Mouse (Mus musculus): ENCODE results near the gene Adcy9. TPM values are rescaled to one million over a fixed set of nuclear protein-coding genes. Genes with fewer than 3 reads are reported as not detected.

Adcy9 gene
- polyA plus RNA-seq, 1 experiment from 2014 or later = 0.57 TPM

DNA sequence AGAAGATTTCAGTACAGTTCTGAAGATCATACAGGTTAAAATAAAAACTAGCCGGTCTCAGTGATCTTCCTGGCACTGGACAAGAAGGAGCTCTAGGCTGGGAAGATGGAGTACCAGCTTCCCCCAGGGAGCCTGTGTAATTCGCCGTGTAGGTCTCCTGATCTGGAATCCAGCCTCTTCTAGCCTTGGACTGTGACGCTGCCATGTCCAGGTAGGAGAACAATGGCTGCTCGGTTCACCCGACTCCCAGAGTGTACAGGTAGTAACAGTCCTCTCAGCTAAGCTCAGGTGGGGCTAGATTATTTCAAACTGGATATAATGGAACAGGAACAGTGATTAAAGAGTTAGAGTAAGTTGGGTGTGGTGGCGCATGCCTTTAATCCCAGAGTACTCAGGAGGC is 120.0 kb downstream of the Adcy9 start:
- no peaks in the 10 kb centered on the region for H3K4me1 ChIP-seq
- no peaks in the 10 kb centered on the region for H3K9me3 ChIP-seq
- no peak overlapping the region for H3K27ac ChIP-seq (replicated peaks)
- H3K4me3 ChIP-seq = no peak overlapping the region
- no peaks in the 10 kb centered on the region for H3K27me3 ChIP-seq (replicated peaks; ENCODE audit: low read depth, poor library complexity, severe bottlenecking)
- no peak for DNase-seq (ENCODE audit: low spot score)
- WGBS = 89% methylated on average over 7 of the region's 7 CpGs
- no peaks in the 10 kb centered on the region for H3K36me3 ChIP-seq (replicated peaks)

- no peak overlapping the region for H3K4me3 ChIP-seq
- no peak for DNase-seq (ENCODE audit: low spot score)
These were observed 127.0 kb downstream of the Adcy9 start for GRCm38 (mm10) chr16:4293259-4293658.

DNA sequence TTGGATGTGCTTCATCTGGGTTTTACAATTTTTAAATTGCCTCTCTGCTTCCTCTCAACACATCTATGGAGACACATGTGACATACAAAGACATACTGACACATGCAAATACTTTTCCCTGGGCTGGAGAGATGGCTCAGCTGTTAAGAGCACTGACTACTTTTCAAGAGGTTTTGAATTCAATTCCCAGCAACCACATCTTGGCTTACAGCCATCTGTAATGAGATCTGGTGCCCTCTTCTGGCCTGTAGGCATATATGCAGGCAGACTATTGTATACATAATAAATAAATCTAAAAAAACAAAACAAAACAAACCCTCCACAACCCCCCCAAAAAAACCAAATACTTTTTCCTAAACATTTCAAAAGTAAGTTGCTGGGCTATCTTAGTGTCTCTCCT is 130.8 kb downstream of the Adcy9 start:
- no peaks in the 10 kb centered on the region for H3K36me3 ChIP-seq (replicated peaks)
- no peaks in the 10 kb centered on the region for H3K4me1 ChIP-seq
- H3K4me3 ChIP-seq = no peak overlapping the region
- H3K9me3 ChIP-seq = no peaks in the 10 kb centered on the region
- DNase-seq (ENCODE audit: low spot score) = no peak
- H3K27me3 ChIP-seq (replicated peaks; ENCODE audit: low read depth, poor library complexity, severe bottlenecking) = no peaks in the 10 kb centered on the region
- no peak overlapping the region for H3K27ac ChIP-seq (replicated peaks)

More at GRCm38 (mm10) chr16:4293259-4293658, 127.0 kb downstream of the Adcy9 start:
- Histone ChIP-seq H3K36me3 (replicated peaks) (no peaks in the 10 kb centered on the region), H3K27me3 (replicated peaks; ENCODE audit: low read depth, poor library complexity, severe bottlenecking) (no peaks in the 10 kb centered on the region), H3K9me3 (no peaks in the 10 kb centered on the region), H3K27ac (replicated peaks) (no peak overlapping the region), H3K4me1 (no peaks in the 10 kb centered on the region)
- 82% methylated on average over 3 of the region's 3 CpGs for WGBS

DNA sequence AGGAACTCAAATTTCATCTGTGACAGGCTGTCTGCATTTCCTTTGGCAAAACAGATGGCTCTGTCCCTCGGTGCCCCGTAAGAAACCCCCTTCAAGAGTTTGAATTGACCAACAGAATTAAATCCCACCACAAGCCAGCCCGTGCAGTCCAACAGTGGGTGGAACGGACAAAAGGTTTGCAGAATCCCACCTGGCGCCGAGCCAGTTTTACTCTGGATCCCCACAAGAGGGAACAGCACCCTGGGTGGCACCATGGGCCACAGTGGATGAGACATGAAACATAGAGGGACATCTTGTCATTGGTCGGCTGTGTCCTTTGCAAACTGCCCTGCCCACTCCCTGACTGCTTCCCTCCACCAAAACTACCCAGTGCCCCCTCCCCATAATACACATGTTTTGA is 133.7 kb downstream of the Adcy9 start:
- no peak overlapping the region for H3K4me3 ChIP-seq
- H3K27ac ChIP-seq (replicated peaks) = no peak overlapping the region
- H3K27me3 ChIP-seq (replicated peaks; ENCODE audit: low read depth, poor library complexity, severe bottlenecking) = no peaks in the 10 kb centered on the region
- no peak for DNase-seq (ENCODE audit: low spot score)
- no peaks in the 10 kb centered on the region for H3K9me3 ChIP-seq
- 84% methylated on average over 7 of the region's 7 CpGs for WGBS
- no peaks in the 10 kb centered on the region for H3K36me3 ChIP-seq (replicated peaks)
- H3K4me1 ChIP-seq = no peaks in the 10 kb centered on the region

GRCm38 (mm10) chr16:4285257-4285656 is 135.0 kb downstream of the Adcy9 start:
- no peak overlapping the region for H3K4me3 ChIP-seq
- H3K27ac ChIP-seq (replicated peaks) = no peak overlapping the region
- peak; percentile 18 for DNase-seq (ENCODE audit: low spot score)
- H3K9me3 ChIP-seq = no peaks in the 10 kb centered on the region
- no peaks in the 10 kb centered on the region for H3K4me1 ChIP-seq
- WGBS = 67% methylated on average over 5 of the region's 5 CpGs
- no peaks in the 10 kb centered on the region for H3K27me3 ChIP-seq (replicated peaks; ENCODE audit: low read depth, poor library complexity, severe bottlenecking)
- H3K36me3 ChIP-seq (replicated peaks) = no peaks in the 10 kb centered on the region

GRCm38 (mm10) chr16:4283267-4283851 is 136.9 kb downstream of the Adcy9 start:
- Histone ChIP-seq H3K4me3 (no peak overlapping the region), H3K9me3 (no peaks in the 10 kb centered on the region), H3K27me3 (replicated peaks; ENCODE audit: low read depth, poor library complexity, severe bottlenecking) (no peaks in the 10 kb centered on the region), H3K4me1 (no peaks in the 10 kb centered on the region), H3K27ac (replicated peaks) (no peak overlapping the region), H3K36me3 (replicated peaks) (no peaks in the 10 kb centered on the region)
- no peak for DNase-seq (ENCODE audit: low spot score)
- WGBS = 90% methylated on average over 11 of the region's 11 CpGs

- Histone ChIP-seq H3K36me3 (replicated peaks) (no peaks in the 10 kb centered on the region), H3K9me3 (no peaks in the 10 kb centered on the region), H3K4me3 (no peak overlapping the region), H3K27ac (replicated peaks) (no peak overlapping the region), H3K4me1 (no peaks in the 10 kb centered on the region), H3K27me3 (replicated peaks; ENCODE audit: low read depth, poor library complexity, severe bottlenecking) (no peaks in the 10 kb centered on the region)
- DNase-seq (ENCODE audit: low spot score) = no peak
- 79% methylated on average over 4 of the region's 4 CpGs for WGBS
These were observed 138.8 kb downstream of the Adcy9 start for GRCm38 (mm10) chr16:4281470-4281869.

DNA sequence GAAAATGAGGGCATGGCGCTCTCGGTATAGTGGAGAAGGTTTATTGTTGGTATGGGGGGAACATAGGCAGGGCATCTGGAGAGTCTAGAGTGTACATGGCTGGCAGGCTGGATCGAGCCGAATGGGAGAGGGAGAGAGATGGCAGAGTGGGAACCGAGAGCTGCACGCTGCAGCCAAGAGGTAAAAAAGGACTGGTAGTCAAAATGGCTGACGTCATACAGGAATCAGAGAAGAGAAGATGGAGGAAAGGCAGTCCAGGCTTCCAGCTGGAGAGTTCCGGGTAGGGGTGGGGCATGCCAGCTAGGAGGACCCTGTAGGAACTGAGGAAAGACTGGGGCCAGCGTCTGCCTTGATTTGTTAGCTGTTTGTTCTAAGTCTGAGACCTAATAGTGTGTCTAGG is 139.3 kb downstream of the Adcy9 start:
- no peaks in the 10 kb centered on the region for H3K36me3 ChIP-seq (replicated peaks)
- H3K4me3 ChIP-seq = no peak overlapping the region
- no peaks in the 10 kb centered on the region for H3K9me3 ChIP-seq
- DNase-seq (ENCODE audit: low spot score) = no peak
- no peaks in the 10 kb centered on the region for H3K4me1 ChIP-seq
- 86% methylated on average over 9 of the region's 9 CpGs for WGBS
- peak overlapping the region; percentile 1; the same call in 1 of the 2 replicates for H3K27ac ChIP-seq (replicated peaks)
- no peaks in the 10 kb centered on the region for H3K27me3 ChIP-seq (replicated peaks; ENCODE audit: low read depth, poor library complexity, severe bottlenecking)

DNA sequence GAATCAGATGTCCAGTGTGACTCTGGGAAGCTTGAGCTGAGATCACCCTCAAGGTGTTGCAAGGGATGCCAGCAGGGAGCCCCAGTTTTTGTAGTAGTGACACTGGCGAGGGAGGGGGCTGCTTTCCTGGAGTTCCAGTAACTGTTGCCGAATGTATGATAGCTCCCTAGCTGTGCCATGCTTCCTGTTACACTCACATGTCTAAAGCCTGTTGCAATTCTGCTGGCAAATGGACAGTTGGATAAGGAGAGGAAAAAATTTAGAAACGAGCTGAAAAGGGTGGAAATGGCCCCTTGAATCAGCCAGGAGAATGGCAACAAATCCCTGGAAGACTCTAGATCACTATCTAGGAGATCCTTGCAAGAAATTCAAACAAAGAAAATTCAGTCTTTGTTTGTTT is 140.7 kb downstream of the Adcy9 start:
- H3K27ac ChIP-seq (replicated peaks) = no peak overlapping the region
- H3K4me3 ChIP-seq = no peak overlapping the region
- no peaks in the 10 kb centered on the region for H3K36me3 ChIP-seq (replicated peaks)
- H3K9me3 ChIP-seq = no peaks in the 10 kb centered on the region
- WGBS = 73% methylated on average over 3 of the region's 3 CpGs
- no peak for DNase-seq (ENCODE audit: low spot score)
- no peaks in the 10 kb centered on the region for H3K4me1 ChIP-seq
- no peaks in the 10 kb centered on the region for H3K27me3 ChIP-seq (replicated peaks; ENCODE audit: low read depth, poor library complexity, severe bottlenecking)

GRCm38 (mm10) chr16:4276621-4277020 is 143.7 kb downstream of the Adcy9 start:
- Histone ChIP-seq H3K4me3 (no peak overlapping the region), H3K9me3 (no peaks in the 10 kb centered on the region), H3K27me3 (replicated peaks; ENCODE audit: low read depth, poor library complexity, severe bottlenecking) (no peaks in the 10 kb centered on the region), H3K36me3 (replicated peaks) (no peaks in the 10 kb centered on the region), H3K4me1 (no peaks in the 10 kb centered on the region), H3K27ac (replicated peaks) (no peak overlapping the region)
- no peak for DNase-seq (ENCODE audit: low spot score)
- WGBS = 86% methylated on average over 5 of the region's 5 CpGs

GRCm38 (mm10) chr16:4276151-4276550 is 144.1 kb downstream of the Adcy9 start:
- Histone ChIP-seq H3K27me3 (replicated peaks; ENCODE audit: low read depth, poor library complexity, severe bottlenecking) (no peaks in the 10 kb centered on the region), H3K4me1 (no peaks in the 10 kb centered on the region), H3K9me3 (no peaks in the 10 kb centered on the region), H3K36me3 (replicated peaks) (no peaks in the 10 kb centered on the region), H3K4me3 (no peak overlapping the region), H3K27ac (replicated peaks) (no peak overlapping the region)
- WGBS = 75% methylated on average over 2 of the region's 2 CpGs
- DNase-seq (ENCODE audit: low spot score) = no peak

GRCm38 (mm10) chr16:4273702-4274476 is 146.4 kb downstream of the Adcy9 start:
- 82% methylated on average over 12 of the region's 12 CpGs for WGBS
- no peak for DNase-seq (ENCODE audit: low spot score)
- Histone ChIP-seq H3K27me3 (replicated peaks; ENCODE audit: low read depth, poor library complexity, severe bottlenecking) (no peaks in the 10 kb centered on the region), H3K4me3 (no peak overlapping the region), H3K9me3 (no peaks in the 10 kb centered on the region), H3K4me1 (no peaks in the 10 kb centered on the region), H3K36me3 (replicated peaks) (no peaks in the 10 kb centered on the region), H3K27ac (replicated peaks) (no peak overlapping the region)

GRCm38 (mm10) chr16:4272254-4272653 is 148.0 kb downstream of the Adcy9 start:
- 75% methylated on average over 3 of the region's 3 CpGs for WGBS
- Histone ChIP-seq H3K9me3 (no peaks in the 10 kb centered on the region), H3K27me3 (replicated peaks; ENCODE audit: low read depth, poor library complexity, severe bottlenecking) (peaks cover 7% of the 10 kb centered on the region), H3K36me3 (replicated peaks) (no peaks in the 10 kb centered on the region), H3K4me3 (no peak overlapping the region), H3K27ac (replicated peaks) (no peak overlapping the region), H3K4me1 (peaks cover 10% of the 10 kb centered on the region)
- no peak for DNase-seq (ENCODE audit: low spot score)
